Mouse (Mus musculus): ENCODE measurements around the gene Snrk. TPM values are rescaled to one million over a fixed set of nuclear protein-coding genes. Genes with fewer than 3 reads are reported as not detected.
A peak's percentile ranks its signal among the peaks of the same experiment; 100 is the strongest.

Snrk gene
- total RNA-seq, 2 experiments from 2014 or later, result 105 to 126 TPM

GRCm38 (mm10) chr9:122103550-122104284 lies 13.3 kb upstream of the Snrk start:
- intact Hi-C loops (cut with DNase I), result no loop called here
- no peak for DNase-seq (ENCODE audit: low spot score in 2 of 2)

- intact Hi-C loops (cut with DNase I), result no loop called here
- DNase-seq (ENCODE audit: low spot score in 2 of 2), result no peak
Observed at GRCm38 (mm10) chr9:122104285-122104829, 12.7 kb upstream of the Snrk start.

- no peak for DNase-seq (ENCODE audit: low spot score in 2 of 2)
- intact Hi-C loops (cut with DNase I), result no loop called here
Observed at GRCm38 (mm10) chr9:122107701-122108375, 9.2 kb upstream of the Snrk start.

- peak in 1 of 2 experiments; percentile 17 for DNase-seq (ENCODE audit: low spot score in 2 of 2)
- intact Hi-C loops (cut with DNase I), result no loop called here
Observed at GRCm38 (mm10) chr9:122109553-122110225, 7.4 kb upstream of the Snrk start.

GRCm38 (mm10) chr9:122110508-122110907 lies 6.6 kb upstream of the Snrk start:
- DNase-seq (ENCODE audit: low spot score in 2 of 2), result no peak
- intact Hi-C loops (cut with DNase I), result no loop called here

GRCm38 (mm10) chr9:122110921-122111320 lies 6.1 kb upstream of the Snrk start:
- DNase-seq (ENCODE audit: low spot score in 2 of 2), result no peak
- intact Hi-C loops (cut with DNase I), result no loop called here

GRCm38 (mm10) chr9:122115552-122115951 lies 1.5 kb upstream of the Snrk start:
- intact Hi-C loops (cut with DNase I), result no loop called here
- DNase-seq (ENCODE audit: low spot score in 2 of 2), result no peak

- no peak for DNase-seq (ENCODE audit: low spot score in 2 of 2)
- intact Hi-C loops (cut with DNase I), result no loop called here
Observed at GRCm38 (mm10) chr9:122116359-122116758, 707 bp upstream of the Snrk start.

- intact Hi-C loops (cut with DNase I), result no loop called here
- peak in 1 of 2 experiments; percentile 36 for DNase-seq (ENCODE audit: low spot score in 2 of 2)
Observed at GRCm38 (mm10) chr9:122117692-122118529, 845 bp downstream of the Snrk start.

GRCm38 (mm10) chr9:122120089-122120488 lies 3.0 kb downstream of the Snrk start:
- intact Hi-C loops (cut with DNase I), result loop anchor here (5.0 kb wide), 1 partner anchor 103 kb away; no protein-coding TSS in a partner anchor
- DNase-seq (ENCODE audit: low spot score in 2 of 2), result peak in 1 of 2 experiments; percentile 41

- DNase-seq (ENCODE audit: low spot score in 2 of 2), result no peak
- intact Hi-C loops (cut with DNase I), result loop anchor here (5.0 kb wide), 1 partner anchor 105 kb away; no protein-coding TSS in a partner anchor
Observed at GRCm38 (mm10) chr9:122122113-122122512, 5.0 kb downstream of the Snrk start.

- DNase-seq (ENCODE audit: low spot score in 2 of 2), result no peak
- intact Hi-C loops (cut with DNase I), result loop anchor here (5.0 kb wide), 1 partner anchor 106 kb away; no protein-coding TSS in a partner anchor
Observed at GRCm38 (mm10) chr9:122123181-122123580, 6.1 kb downstream of the Snrk start.

- intact Hi-C loops (cut with DNase I), result no loop called here
- DNase-seq (ENCODE audit: low spot score in 2 of 2), result no peak
Observed at GRCm38 (mm10) chr9:122125723-122126290, 8.7 kb downstream of the Snrk start.

GRCm38 (mm10) chr9:122126790-122127189 lies 9.7 kb downstream of the Snrk start:
- DNase-seq (ENCODE audit: low spot score in 2 of 2), result no peak
- intact Hi-C loops (cut with DNase I), result no loop called here

GRCm38 (mm10) chr9:122127271-122127785 lies 10.3 kb downstream of the Snrk start:
- intact Hi-C loops (cut with DNase I), result no loop called here
- no peak for DNase-seq (ENCODE audit: low spot score in 2 of 2)

GRCm38 (mm10) chr9:122128686-122129085 lies 11.6 kb downstream of the Snrk start:
- intact Hi-C loops (cut with DNase I), result no loop called here
- DNase-seq (ENCODE audit: low spot score in 2 of 2), result no peak

GRCm38 (mm10) chr9:122130666-122131065 lies 13.6 kb downstream of the Snrk start:
- intact Hi-C loops (cut with DNase I), result no loop called here
- no peak for DNase-seq (ENCODE audit: low spot score in 2 of 2)

- intact Hi-C loops (cut with DNase I), result no loop called here
- no peak for DNase-seq (ENCODE audit: low spot score in 2 of 2)
Observed at GRCm38 (mm10) chr9:122132145-122132544, 15.1 kb downstream of the Snrk start.

Data from left cerebral cortex, postnatal 14 days (tissue).